Mouse (Mus musculus): ENCODE results near the gene Gm35549.

DNA sequence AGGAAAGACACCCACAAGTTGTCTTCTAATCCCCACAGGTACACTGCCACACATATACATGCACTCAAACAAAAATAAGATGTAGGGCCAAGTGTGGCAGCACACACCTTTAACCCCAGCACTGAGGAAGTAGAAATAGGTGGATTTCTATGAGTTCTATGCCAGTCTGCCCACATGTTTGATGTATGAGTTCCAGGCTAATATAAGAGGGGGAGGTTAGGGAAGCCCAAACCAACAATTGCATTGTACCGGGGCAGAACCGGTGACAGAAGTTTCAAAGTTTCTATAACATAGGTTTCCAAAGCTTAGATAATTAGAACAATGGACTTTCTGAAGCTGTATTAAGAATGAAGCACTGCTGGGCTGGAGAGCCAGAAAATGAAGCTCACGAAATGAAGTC is 21.0 kb upstream of the Gm35549 start:
- TF ChIP-seq CTCF (IDR thresholded peaks at IDR 0.05) (no peak), EP300 (IDR thresholded peaks at IDR 0.05) (no peak)
